Mouse (Mus musculus) myocyte (in vitro differentiated cells): Measurements from ENCODE around the gene Nhlrc4. TPM values are rescaled to one million over a fixed set of nuclear protein-coding genes. Genes with fewer than 3 reads are reported as not detected.

Experiments
- H3K27me3 ChIP-seq: one replicate; pipeline ENCODE4 v1.6.1; 2011; ENCODE audit not compliant: control insufficient read depth, insufficient read depth, insufficient read length
- H3K36me3 ChIP-seq: one replicate; pipeline ENCODE4 v1.6.1; 2011; ENCODE audit not compliant: control insufficient read depth, insufficient read depth
- H3K4me2 ChIP-seq: one replicate; pipeline ENCODE4 v1.6.1; 2011; ENCODE audit warnings: low read depth, control low read depth
- H3K4me3 ChIP-seq: one replicate; pipeline ENCODE4 v1.5.1; 2011; ENCODE audit warnings: mild to moderate bottlenecking, control low read depth, moderate library complexity
- H3K79me2 ChIP-seq: one replicate; pipeline ENCODE4 v1.6.1; 2011; ENCODE audit not compliant: control insufficient read depth, insufficient read depth
- H3ac ChIP-seq: one replicate; pipeline ENCODE4 v1.6.1; 2011; ENCODE audit not compliant: control insufficient read depth, insufficient read length
- CEBPB ChIP-seq: IDR thresholded peaks from 2 replicates; pipeline ENCODE4 v1.6.1; 2011; ENCODE audit warnings: mild to moderate bottlenecking, moderate library complexity; ENCODE audit not compliant: poor library complexity, insufficient read depth, severe bottlenecking
- E2F4 ChIP-seq: IDR thresholded peaks from one replicate; pipeline ENCODE4 v1.6.1; 2011; ENCODE audit warnings: mild to moderate bottlenecking, control low read depth, moderate library complexity; ENCODE audit not compliant: insufficient read depth
- MAX ChIP-seq: IDR thresholded peaks from one replicate; pipeline ENCODE4 v1.6.1; 2011; ENCODE audit warnings: low read depth, mild to moderate bottlenecking, control low read depth
- MYOD1 ChIP-seq, 3 experiments: IDR thresholded peaks; one replicate each; pipeline ENCODE4 v1.6.1; 2011; ENCODE audit warnings: control low read depth in 2 of 3, low read depth in 2 of 3, mild to moderate bottlenecking in 2 of 3, moderate library complexity in 1 of 3; ENCODE audit not compliant: insufficient read length in 2 of 3, control insufficient read depth in 1 of 3
- MYOG ChIP-seq, 3 experiments: IDR thresholded peaks; one replicate each; pipeline ENCODE4 v1.6.1; 2011; ENCODE audit warnings: control low read depth in 2 of 3, low read depth in 2 of 3, mild to moderate bottlenecking in 2 of 3; ENCODE audit not compliant: insufficient read length in 2 of 3, control insufficient read depth in 1 of 3, insufficient read depth in 1 of 3
- POLR2A ChIP-seq: IDR thresholded peaks from one replicate; pipeline ENCODE4 v1.6.1; 2011; ENCODE audit warnings: low read depth, mild to moderate bottlenecking, control low read depth, moderate library complexity; ENCODE audit not compliant: insufficient read length
- POLR2AphosphoS2 ChIP-seq: IDR thresholded peaks from one replicate; pipeline ENCODE4 v1.6.1; 2011; ENCODE audit warnings: low read depth, control low read depth; ENCODE audit not compliant: insufficient read length
- REST ChIP-seq: IDR thresholded peaks from one replicate; pipeline ENCODE4 v1.6.1; 2011; ENCODE audit warnings: mild to moderate bottlenecking, control low read depth, moderate library complexity; ENCODE audit not compliant: insufficient read depth, insufficient read length
- SRF ChIP-seq: IDR thresholded peaks from one replicate; pipeline ENCODE4 v1.6.1; 2011; ENCODE audit warnings: low read depth; ENCODE audit not compliant: control insufficient read depth, insufficient read length
- TCF12 ChIP-seq: IDR thresholded peaks from one replicate; pipeline ENCODE4 v1.6.1; 2011; ENCODE audit warnings: mild to moderate bottlenecking, control low read depth; ENCODE audit not compliant: poor library complexity, insufficient read depth, severe bottlenecking
- TCF3 ChIP-seq: IDR thresholded peaks from one replicate; pipeline ENCODE4 v1.6.1; 2011; ENCODE audit warnings: low read depth, control low read depth; ENCODE audit not compliant: insufficient read length
- USF1 ChIP-seq: IDR thresholded peaks from one replicate; pipeline ENCODE4 v1.6.1; 2011; ENCODE audit warnings: low read depth, mild to moderate bottlenecking, control low read depth, moderate library complexity
- polyA plus RNA-seq: library from polyadenylated mRNA; unstranded; fragments of >200 nt; fragmentation: generic; extraction: Trizol; gene quantifications from one replicate; pipeline ENCODE4 v1.2.1, GENCODE M21; 2012; ENCODE audit warnings: missing spikeins

Gene Nhlrc4
- polyA plus RNA-seq, 1 experiment: 0.17 TPM

- TF ChIP-seq TCF12: no peak
- TF ChIP-seq POLR2AphosphoS2: no peak
- TF ChIP-seq MYOG (IDR thresholded peaks at IDR 0.05; ENCODE audit: control insufficient read depth in 1 of 3, insufficient read depth in 1 of 3, insufficient read length in 2 of 3, low read depth in 2 of 3): no peak
- no peak for TF ChIP-seq USF1
- Histone ChIP-seq H3K27me3 (no peaks in the 10 kb centered on the region), H3K79me2 (peaks cover 41% of the 10 kb centered on the region), H3ac (no peak overlapping the region), H3K4me2 (no peak overlapping the region), H3K4me3 (no peak overlapping the region), H3K36me3 (no peaks in the 10 kb centered on the region)
These were observed 26.4 kb upstream of the Nhlrc4 start for GRCm38 (mm10) chr17:25970954-25971707.

GRCm38 (mm10) chr17:25970448-25970847 is 25.7 kb upstream of the Nhlrc4 start:
- Histone ChIP-seq H3K79me2 (peaks cover 38% of the 10 kb centered on the region), H3K36me3 (no peaks in the 10 kb centered on the region), H3ac (no peak overlapping the region), H3K4me3 (no peak overlapping the region), H3K4me2 (no peak overlapping the region), H3K27me3 (no peaks in the 10 kb centered on the region)
- TF ChIP-seq TCF12 (no peak), SRF (no peak), MYOG (IDR thresholded peaks at IDR 0.05; ENCODE audit: control insufficient read depth in 1 of 3, insufficient read depth in 1 of 3, insufficient read length in 2 of 3, low read depth in 2 of 3) (no peak), POLR2AphosphoS2 (no peak)

GRCm38 (mm10) chr17:25968176-25968575 is 23.4 kb upstream of the Nhlrc4 start:
- peaks cover 30% of the 10 kb centered on the region for H3K79me2 ChIP-seq
- no peak overlapping the region for H3ac ChIP-seq
- no peak overlapping the region for H3K4me3 ChIP-seq
- no peak for TF ChIP-seq POLR2A
- no peak overlapping the region for H3K4me2 ChIP-seq
- H3K36me3 ChIP-seq: no peaks in the 10 kb centered on the region
- no peaks in the 10 kb centered on the region for H3K27me3 ChIP-seq

DNA sequence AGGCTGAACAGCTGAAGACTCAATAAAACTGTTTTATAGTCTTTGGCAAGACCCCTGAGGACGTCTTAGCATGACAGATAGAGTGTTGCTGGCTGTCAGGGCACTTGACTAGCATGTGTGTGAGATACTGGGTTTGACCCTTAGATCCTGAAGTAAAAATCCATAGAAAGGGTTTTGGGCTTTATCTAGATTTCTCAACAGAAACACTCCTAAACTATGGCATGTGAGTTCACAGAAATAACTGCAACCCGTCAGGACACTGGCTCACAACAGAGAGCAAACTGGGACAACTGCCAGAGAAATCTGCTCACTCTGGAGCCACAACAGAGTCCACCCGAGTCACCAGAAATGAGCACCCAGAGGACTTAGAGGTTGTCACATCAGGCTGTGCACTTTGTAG is 22.9 kb upstream of the Nhlrc4 start:
- Histone ChIP-seq H3K36me3 (no peaks in the 10 kb centered on the region), H3K4me2 (no peak overlapping the region), H3K27me3 (no peaks in the 10 kb centered on the region), H3ac (no peak overlapping the region), H3K4me3 (no peak overlapping the region), H3K79me2 (peaks cover 30% of the 10 kb centered on the region)
- no peak for TF ChIP-seq SRF

GRCm38 (mm10) chr17:25964271-25964670 is 19.5 kb upstream of the Nhlrc4 start:
- H3K36me3 ChIP-seq: no peaks in the 10 kb centered on the region
- TF ChIP-seq POLR2A (no peak), REST (no peak), TCF3 (no peak), POLR2AphosphoS2 (no peak), E2F4 (no peak), MAX (no peak), SRF (no peak), MYOG (IDR thresholded peaks at IDR 0.05; ENCODE audit: control insufficient read depth in 1 of 3, insufficient read depth in 1 of 3, insufficient read length in 2 of 3, low read depth in 2 of 3) (no peak), MYOD1 (IDR thresholded peaks at IDR 0.05; ENCODE audit: control insufficient read depth in 1 of 3, insufficient read length in 2 of 3, low read depth in 2 of 3) (no peak), USF1 (no peak), CEBPB (no peak), TCF12 (no peak)
- no peak overlapping the region for H3K4me3 ChIP-seq

GRCm38 (mm10) chr17:25962413-25962905 is 17.7 kb upstream of the Nhlrc4 start:
- no peaks in the 10 kb centered on the region for H3K36me3 ChIP-seq
- no peak overlapping the region for H3K4me3 ChIP-seq
- no peak for TF ChIP-seq MAX
- H3ac ChIP-seq: no peak overlapping the region
- peaks cover under 1% of the 10 kb centered on the region for H3K79me2 ChIP-seq
- no peaks in the 10 kb centered on the region for H3K27me3 ChIP-seq
- no peak overlapping the region for H3K4me2 ChIP-seq

More at GRCm38 (mm10) chr17:25964271-25964670, 19.5 kb upstream of the Nhlrc4 start:
- Histone ChIP-seq H3K4me2 (no peak overlapping the region), H3K79me2 (peaks cover 9% of the 10 kb centered on the region), H3ac (no peak overlapping the region), H3K27me3 (no peaks in the 10 kb centered on the region)
